Mouse (Mus musculus) B cell, adult 2 months (primary cell): ENCODE results near the gene Krt16.
A peak's percentile ranks its signal among the peaks of the same experiment; 100 is the strongest.

Experiments
- DNase-seq, 2 experiments: peaks; one replicate each; pipeline ENCODE4 v3.0.0; 2022

Krt16 gene

GRCm38 (mm10) chr11:100248852-100249465 lies at the start of gene Krt16:
TSS of gene Krt16 (minus strand) at chr11:100248902.
- DNase-seq = no peak

- DNase-seq = peak; percentile 63 to 67
These were observed 49.1 kb upstream of the Krt16 start for GRCm38 (mm10) chr11:100297801-100298200.

- DNase-seq = peak; percentile 87 to 88
These were observed 46.6 kb upstream of the Krt16 start for GRCm38 (mm10) chr11:100295308-100295707.

- DNase-seq = no peak
These were observed 44.2 kb upstream of the Krt16 start for GRCm38 (mm10) chr11:100292884-100293283.

GRCm38 (mm10) chr11:100290235-100290634 lies 41.5 kb upstream of the Krt16 start:
- DNase-seq = no peak

GRCm38 (mm10) chr11:100288942-100289341 lies 40.2 kb upstream of the Krt16 start:
- DNase-seq = no peak

GRCm38 (mm10) chr11:100287024-100287423 lies 38.3 kb upstream of the Krt16 start:
- DNase-seq = no peak

GRCm38 (mm10) chr11:100284988-100285387 lies 36.3 kb upstream of the Krt16 start:
- no peak for DNase-seq

- peak; percentile 72 to 76 for DNase-seq
These were observed 33.8 kb upstream of the Krt16 start for GRCm38 (mm10) chr11:100282549-100282948.

GRCm38 (mm10) chr11:100281596-100282544 lies 33.2 kb upstream of the Krt16 start:
- peak; percentile 84 for DNase-seq

GRCm38 (mm10) chr11:100278759-100279158 lies 30.1 kb upstream of the Krt16 start:
- DNase-seq = no peak

GRCm38 (mm10) chr11:100277726-100278480 lies 29.2 kb upstream of the Krt16 start:
- DNase-seq = no peak

GRCm38 (mm10) chr11:100275466-100275865 lies 26.8 kb upstream of the Krt16 start:
- no peak for DNase-seq

- no peak for DNase-seq
These were observed 26.0 kb upstream of the Krt16 start for GRCm38 (mm10) chr11:100274719-100275118.

- no peak for DNase-seq
These were observed 23.2 kb upstream of the Krt16 start for GRCm38 (mm10) chr11:100271878-100272277.

- DNase-seq = no peak
These were observed 21.2 kb upstream of the Krt16 start, which contains the start of gene Krt42 for GRCm38 (mm10) chr11:100269821-100270332. TSS of gene Krt42 (minus strand) at chr11:100269871.

GRCm38 (mm10) chr11:100262058-100262980 lies 13.6 kb upstream of the Krt16 start:
- DNase-seq = no peak

GRCm38 (mm10) chr11:100261235-100261605 lies 12.5 kb upstream of the Krt16 start:
- no peak for DNase-seq

GRCm38 (mm10) chr11:100260514-100261234 lies 12.0 kb upstream of the Krt16 start, which contains the start of gene Krt17:
TSS of gene Krt17 (minus strand) at chr11:100261029.
- DNase-seq = no peak

- no peak for DNase-seq
These were observed 10.4 kb upstream of the Krt16 start for GRCm38 (mm10) chr11:100259079-100259478.

GRCm38 (mm10) chr11:100257967-100258366 lies 9.3 kb upstream of the Krt16 start:
- DNase-seq = no peak
